12 mouse cellular contexts compared by ENCODE assay signal in genomic region chr5:111229671-111230070, GRCm38 (mm10).
DNase-seq lines count a peak whose midpoint lies in the region; ATAC-seq and TF ChIP-seq lines count a peak whose summit lies in the region.
"Had no signal": no experiment of that assay in that cellular context is flagged by ENCODE, and none has a peak within 500 bp of the region (broad histone marks: within the 10 kb centered on the region; RNA-seq: fewer than 3 reads in every experiment).

No protein-coding gene starts in this region.

- no peak for TF ChIP-seq CTCF in spleen, adult 2 months (IDR thresholded peaks at IDR 0.05; ENCODE audit: extremely low read depth, insufficient read depth, insufficient read length, insufficient replicate concordance)

- no peak overlapping the region for H3K4me3 ChIP-seq in hindbrain, embryonic 12.5 days
- no peak overlapping the region for H3K4me3 ChIP-seq in hindbrain, embryonic 14.5 days (replicated peaks; ENCODE audit: low read length)
- H3K4me3 ChIP-seq in spleen, adult 2 months (ENCODE audit: extremely low read depth, insufficient read depth, insufficient read length), result no peak overlapping the region
- H3K4me3 ChIP-seq: forebrain, embryonic 13.5 days; lung, embryonic 15.5 days had no signal

- H3K9ac ChIP-seq in hindbrain, embryonic 12.5 days, result no peak overlapping the region
- H3K9ac ChIP-seq in hindbrain, embryonic 14.5 days, result no peak overlapping the region
- H3K9ac ChIP-seq: lung, embryonic 15.5 days had no signal

- peaks cover 7% of the 10 kb centered on the region; the same call in 1 of the 2 replicates for H3K27me3 ChIP-seq in hindbrain, embryonic 12.5 days
- H3K27me3 ChIP-seq in hindbrain, embryonic 14.5 days (ENCODE audit: control insufficient read depth, insufficient read depth, low read length), result no peaks in the 10 kb centered on the region
- H3K27me3 ChIP-seq in spleen, adult 2 months (ENCODE audit: control insufficient read depth, insufficient read depth, low read length), result no peaks in the 10 kb centered on the region
- H3K27me3 ChIP-seq: forebrain, embryonic 13.5 days; lung, embryonic 15.5 days had no signal

- peaks cover 86% of the 10 kb centered on the region for H3K4me1 ChIP-seq in hindbrain, embryonic 12.5 days
- H3K4me1 ChIP-seq in hindbrain, embryonic 14.5 days (replicated peaks; ENCODE audit: control insufficient read depth, insufficient read depth, low read length), result peaks cover 43% of the 10 kb centered on the region
- no peaks in the 10 kb centered on the region for H3K4me1 ChIP-seq in spleen, adult 2 months (ENCODE audit: control insufficient read depth, insufficient read depth, insufficient read length)

- 50% methylated on average over 3 of the region's 3 CpGs for WGBS in hindbrain, embryonic 12.5 days
- WGBS in hindbrain, embryonic 14.5 days, result 49% methylated on average over 3 of the region's 3 CpGs
- WGBS in spleen, adult 2 months, result 63% methylated on average over 3 of the region's 3 CpGs

- ATAC-seq in hindbrain, embryonic 12.5 days (ENCODE audit: low FRiP score), result no peak
- no peak for ATAC-seq in hindbrain, embryonic 14.5 days (ENCODE audit: low FRiP score)
- ATAC-seq in cerebellum, adult (ENCODE audit: insufficient number of reproducible peaks, low FRiP score, low TSS enrichment), result no peak
- ATAC-seq: forebrain, embryonic 13.5 days had no signal

- peaks cover 17% of the 10 kb centered on the region; the same call in 1 of the 2 replicates for H3K36me3 ChIP-seq in hindbrain, embryonic 12.5 days
- H3K36me3 ChIP-seq in hindbrain, embryonic 14.5 days (replicated peaks; ENCODE audit: control insufficient read depth, insufficient read depth), result peaks cover 63% of the 10 kb centered on the region
- peaks cover 2% of the 10 kb centered on the region for H3K36me3 ChIP-seq in spleen, adult 2 months (ENCODE audit: control insufficient read depth, insufficient read depth, low read length)

- H3K9me3 ChIP-seq in hindbrain, embryonic 12.5 days (replicated peaks), result no peaks in the 10 kb centered on the region
- no peaks in the 10 kb centered on the region for H3K9me3 ChIP-seq in hindbrain, embryonic 14.5 days (ENCODE audit: control insufficient read depth, low read length)
- H3K9me3 ChIP-seq: forebrain, embryonic 13.5 days; lung, embryonic 15.5 days had no signal

- H3K27ac ChIP-seq in hindbrain, embryonic 12.5 days, result peak overlapping the region; percentile 80; the same call in 1 of the 2 replicates
- no peak overlapping the region for H3K27ac ChIP-seq in hindbrain, embryonic 14.5 days
- 0 out of 2 replicates have a peak overlapping the region, but pooled peaks have one; percentile 18 for H3K27ac ChIP-seq in spleen, adult 2 months (ENCODE audit: insufficient read depth, low read length)
- H3K27ac ChIP-seq: lung, embryonic 15.5 days had no signal

- DNase-seq in adrenal gland, postnatal 14 days, result peak; percentile 60
- DNase-seq in adrenal gland, postnatal 4 days (ENCODE audit: low spot score in 2 of 2), result no peak
- DNase-seq in hindbrain, embryonic 14.5 days (ENCODE audit: low spot score), result no peak
- DNase-seq in spleen, adult 2 months (ENCODE audit: low read depth in 1 of 2, low spot score in 2 of 2), result no peak
- no peak for DNase-seq in spleen, adult 18-20 months
- no peak for DNase-seq in urinary bladder, adult 18-20 months (ENCODE audit: low spot score in 2 of 2)
- DNase-seq: cerebellum, adult 9-11 months; gastrocnemius, postnatal 10 days had no signal

- no peak for TF ChIP-seq POLR2A in spleen, adult 2 months (IDR thresholded peaks at IDR 0.05; ENCODE audit: low read depth, low read length)

- no peak overlapping the region for H3K4me2 ChIP-seq in hindbrain, embryonic 12.5 days (replicated peaks)
- no peak overlapping the region for H3K4me2 ChIP-seq in hindbrain, embryonic 14.5 days (replicated peaks)
- H3K4me2 ChIP-seq: forebrain, embryonic 13.5 days; lung, embryonic 15.5 days had no signal
